Mouse (Mus musculus): Measurements from ENCODE around the gene Plxnd1. TPM values are rescaled to one million over a fixed set of nuclear protein-coding genes. Genes with fewer than 3 reads are reported as not detected.

The Plxnd1 gene
- polyA plus RNA-seq, 1 experiment from 2014 or later: 243 TPM

- WGBS (ENCODE audit: missing documents): 93% methylated on average over 9 of the region's 9 CpGs
- Histone ChIP-seq H3K27ac (no peak overlapping the region), H3K79me2 (ENCODE audit: inconsistent target) (no peaks in the 10 kb centered on the region), H3K4me3 (ENCODE audit: inconsistent target) (no peak overlapping the region), H3K36me3 (ENCODE audit: inconsistent target) (peaks cover 98% of the 10 kb centered on the region)
Measured at GRCm38 (mm10) chr6:115963656-115964055, 31.1 kb downstream of the Plxnd1 start.

- H3K4me3 ChIP-seq (ENCODE audit: inconsistent target): no peak overlapping the region
- WGBS (ENCODE audit: missing documents): 97% methylated on average over 19 of the region's 23 CpGs
- no peaks in the 10 kb centered on the region for H3K79me2 ChIP-seq (ENCODE audit: inconsistent target)
- H3K36me3 ChIP-seq (ENCODE audit: inconsistent target): peaks cover 98% of the 10 kb centered on the region
- no peak overlapping the region for H3K27ac ChIP-seq
Measured at GRCm38 (mm10) chr6:115962439-115963085, 32.2 kb downstream of the Plxnd1 start.

GRCm38 (mm10) chr6:115961743-115962142, 33.1 kb downstream of the Plxnd1 start:
- no peak overlapping the region for H3K4me3 ChIP-seq (ENCODE audit: inconsistent target)
- 92% methylated on average over 3 of the region's 3 CpGs for WGBS (ENCODE audit: missing documents)

GRCm38 (mm10) chr6:115960322-115960721, 34.5 kb downstream of the Plxnd1 start:
- Histone ChIP-seq H3K4me3 (ENCODE audit: inconsistent target) (no peak overlapping the region), H3K36me3 (ENCODE audit: inconsistent target) (peaks cover 96% of the 10 kb centered on the region), H3K79me2 (ENCODE audit: inconsistent target) (no peaks in the 10 kb centered on the region), H3K27ac (no peak overlapping the region)
- 99% methylated on average over 19 of the region's 19 CpGs for WGBS (ENCODE audit: missing documents)

More at GRCm38 (mm10) chr6:115961743-115962142, 33.1 kb downstream of the Plxnd1 start:
- no peak overlapping the region for H3K27ac ChIP-seq
- H3K36me3 ChIP-seq (ENCODE audit: inconsistent target): peaks cover 98% of the 10 kb centered on the region
- no peaks in the 10 kb centered on the region for H3K79me2 ChIP-seq (ENCODE audit: inconsistent target)

- no peak overlapping the region for H3K4me3 ChIP-seq (ENCODE audit: inconsistent target)
- peaks cover 97% of the 10 kb centered on the region for H3K36me3 ChIP-seq (ENCODE audit: inconsistent target)
- H3K27ac ChIP-seq: no peak overlapping the region
- 96% methylated on average over 7 of the region's 7 CpGs for WGBS (ENCODE audit: missing documents)
- no peaks in the 10 kb centered on the region for H3K79me2 ChIP-seq (ENCODE audit: inconsistent target)
Measured at GRCm38 (mm10) chr6:115959151-115959691, 35.6 kb downstream of the Plxnd1 start.

- no peak overlapping the region for H3K4me3 ChIP-seq (ENCODE audit: inconsistent target)
- no peak overlapping the region for H3K27ac ChIP-seq
- peaks cover 92% of the 10 kb centered on the region for H3K36me3 ChIP-seq (ENCODE audit: inconsistent target)
- no peaks in the 10 kb centered on the region for H3K79me2 ChIP-seq (ENCODE audit: inconsistent target)
- WGBS (ENCODE audit: missing documents): 97% methylated on average over 9 of the region's 9 CpGs
Measured at GRCm38 (mm10) chr6:115958445-115958844, 36.4 kb downstream of the Plxnd1 start.

GRCm38 (mm10) chr6:115957681-115958080, 37.1 kb downstream of the Plxnd1 start:
- Histone ChIP-seq H3K27ac (no peak overlapping the region), H3K4me3 (ENCODE audit: inconsistent target) (no peak overlapping the region), H3K79me2 (ENCODE audit: inconsistent target) (no peaks in the 10 kb centered on the region), H3K36me3 (ENCODE audit: inconsistent target) (peaks cover 85% of the 10 kb centered on the region)
- 98% methylated on average over 6 of the region's 6 CpGs for WGBS (ENCODE audit: missing documents)

- Histone ChIP-seq H3K27ac (no peak overlapping the region), H3K4me3 (ENCODE audit: inconsistent target) (no peak overlapping the region), H3K36me3 (ENCODE audit: inconsistent target) (peaks cover 79% of the 10 kb centered on the region), H3K79me2 (ENCODE audit: inconsistent target) (no peaks in the 10 kb centered on the region)
- WGBS (ENCODE audit: missing documents): 74% methylated on average over 16 of the region's 16 CpGs
Measured at GRCm38 (mm10) chr6:115956922-115957601, 37.7 kb downstream of the Plxnd1 start.

GRCm38 (mm10) chr6:115956418-115956921, 38.3 kb downstream of the Plxnd1 start:
- Histone ChIP-seq H3K4me3 (ENCODE audit: inconsistent target) (no peak overlapping the region), H3K27ac (no peak overlapping the region), H3K79me2 (ENCODE audit: inconsistent target) (no peaks in the 10 kb centered on the region), H3K36me3 (ENCODE audit: inconsistent target) (peaks cover 73% of the 10 kb centered on the region)
- WGBS (ENCODE audit: missing documents): 88% methylated on average over 13 of the region's 13 CpGs

GRCm38 (mm10) chr6:115955664-115956063, 39.1 kb downstream of the Plxnd1 start:
- no peak overlapping the region for H3K4me3 ChIP-seq (ENCODE audit: inconsistent target)
- H3K27ac ChIP-seq: no peak overlapping the region
- H3K79me2 ChIP-seq (ENCODE audit: inconsistent target): no peaks in the 10 kb centered on the region
- WGBS (ENCODE audit: missing documents): 96% methylated on average over 10 of the region's 11 CpGs
- peaks cover 65% of the 10 kb centered on the region for H3K36me3 ChIP-seq (ENCODE audit: inconsistent target)

- H3K27ac ChIP-seq: no peak overlapping the region
- no peaks in the 10 kb centered on the region for H3K79me2 ChIP-seq (ENCODE audit: inconsistent target)
- WGBS (ENCODE audit: missing documents): 94% methylated on average over 4 of the region's 4 CpGs
- peaks cover 61% of the 10 kb centered on the region for H3K36me3 ChIP-seq (ENCODE audit: inconsistent target)
- no peak overlapping the region for H3K4me3 ChIP-seq (ENCODE audit: inconsistent target)
Measured at GRCm38 (mm10) chr6:115955169-115955568, 39.6 kb downstream of the Plxnd1 start.

- no peaks in the 10 kb centered on the region for H3K79me2 ChIP-seq (ENCODE audit: inconsistent target)
- peaks cover 55% of the 10 kb centered on the region for H3K36me3 ChIP-seq (ENCODE audit: inconsistent target)
- WGBS (ENCODE audit: missing documents): 95% methylated on average over 9 of the region's 9 CpGs
- no peak overlapping the region for H3K4me3 ChIP-seq (ENCODE audit: inconsistent target)
- no peak overlapping the region for H3K27ac ChIP-seq
Measured at GRCm38 (mm10) chr6:115954506-115955074, 40.2 kb downstream of the Plxnd1 start.

GRCm38 (mm10) chr6:115946389-115946788, 48.4 kb downstream of the Plxnd1 start:
- H3K79me2 ChIP-seq (ENCODE audit: inconsistent target): no peaks in the 10 kb centered on the region
- 18% methylated on average over 6 of the region's 6 CpGs for WGBS (ENCODE audit: missing documents)
- H3K27ac ChIP-seq: 0 out of 2 replicates have a peak overlapping the region, but pooled peaks have one; percentile 4
- no peak overlapping the region for H3K4me3 ChIP-seq (ENCODE audit: inconsistent target)
- H3K36me3 ChIP-seq (ENCODE audit: inconsistent target): no peaks in the 10 kb centered on the region

GRCm38 (mm10) chr6:115945633-115946032, 49.2 kb downstream of the Plxnd1 start:
- Histone ChIP-seq H3K79me2 (ENCODE audit: inconsistent target) (no peaks in the 10 kb centered on the region), H3K4me3 (ENCODE audit: inconsistent target) (no peak overlapping the region), H3K27ac (0 out of 2 replicates have a peak overlapping the region, but pooled peaks have one; percentile 4), H3K36me3 (ENCODE audit: inconsistent target) (no peaks in the 10 kb centered on the region)
- 70% methylated on average over 6 of the region's 8 CpGs for WGBS (ENCODE audit: missing documents)

GRCm38 (mm10) chr6:115944638-115945037, 50.2 kb downstream of the Plxnd1 start, which contains the start of gene H1foo:
Gene H1foo, plus strand, starts transcription at chr6:115944938.
- WGBS (ENCODE audit: missing documents): 96% methylated on average over 5 of the region's 5 CpGs
- Histone ChIP-seq H3K27ac (peak within 1 kb of the TSS; percentile 21), H3K79me2 (ENCODE audit: inconsistent target) (no peaks in the 10 kb centered on the region), H3K36me3 (ENCODE audit: inconsistent target) (no peaks in the 10 kb centered on the region), H3K4me3 (ENCODE audit: inconsistent target) (no peak within 1 kb of the TSS)
